Mouse (Mus musculus) limb, embryonic 15.5 days (tissue): ENCODE data around the gene Homer1. TPM values are rescaled to one million over a fixed set of nuclear protein-coding genes. Genes with fewer than 3 reads are reported as not detected.

ENCODE experiments used
- ATAC-seq: fragments of 200-750 bp; cut with Nextera tagmentation; 2 replicates; pipeline ENCODE4 v1.8.0; 2017; ENCODE audit warnings: low read depth, moderate TSS enrichment; ENCODE audit not compliant: insufficient number of reproducible peaks, low FRiP score, low TSS enrichment
- H3K27ac ChIP-seq: fragments of 300-500 bp; sonication (generic); 2 replicates; pipeline ENCODE4 v1.5.1; 2015; ENCODE audit warnings: moderate library complexity, mild to moderate bottlenecking, inconsistent platforms
- H3K27me3 ChIP-seq: fragments of 300-500 bp; sonication (generic); 2 replicates; pipeline ENCODE4 v1.6.1; 2015; ENCODE audit warnings: inconsistent platforms
- H3K36me3 ChIP-seq: fragments of 300-500 bp; sonication (generic); 2 replicates; pipeline ENCODE4 v1.6.1; 2015; ENCODE audit warnings: inconsistent platforms
- H3K4me1 ChIP-seq: fragments of 300-500 bp; sonication (generic); 2 replicates; pipeline ENCODE4 v1.6.1; 2015; ENCODE audit warnings: inconsistent platforms
- H3K4me2 ChIP-seq: fragments of 300-500 bp; sonication (generic); 2 replicates; pipeline ENCODE4 v1.6.1; 2015; ENCODE audit warnings: mild to moderate bottlenecking, inconsistent platforms
- H3K4me3 ChIP-seq: fragments of 300-500 bp; sonication (generic); 2 replicates; pipeline ENCODE4 v1.5.1; 2015; ENCODE audit warnings: mild to moderate bottlenecking, inconsistent platforms
- H3K9ac ChIP-seq: fragments of 300-500 bp; sonication (generic); 2 replicates; pipeline ENCODE4 v1.6.1; 2015; ENCODE audit warnings: inconsistent platforms
- H3K9me3 ChIP-seq: fragments of 300-500 bp; sonication (generic); 2 replicates; pipeline ENCODE4 v1.6.1; 2016; ENCODE audit warnings: inconsistent platforms
- WGBS: fragments of 180-500 bp; shearing (Covaris S2); methylation state at CpG from one replicate; pipeline ENCODE4 v1.1.7; 2015; 5-methylcytosine and 5-hydroxymethylcytosine counted together
- polyA plus RNA-seq: library from polyadenylated mRNA; unstranded; fragments of >200 nt; fragmentation: Nextera tagmentation; extraction: Ambion mirVana; gene quantifications from 2 replicates; pipeline ENCODE4 v1.2.1, GENCODE M21; 2015

Gene Homer1
- polyA plus RNA-seq, 1 experiment from 2014 or later, result 4.7 TPM

DNA sequence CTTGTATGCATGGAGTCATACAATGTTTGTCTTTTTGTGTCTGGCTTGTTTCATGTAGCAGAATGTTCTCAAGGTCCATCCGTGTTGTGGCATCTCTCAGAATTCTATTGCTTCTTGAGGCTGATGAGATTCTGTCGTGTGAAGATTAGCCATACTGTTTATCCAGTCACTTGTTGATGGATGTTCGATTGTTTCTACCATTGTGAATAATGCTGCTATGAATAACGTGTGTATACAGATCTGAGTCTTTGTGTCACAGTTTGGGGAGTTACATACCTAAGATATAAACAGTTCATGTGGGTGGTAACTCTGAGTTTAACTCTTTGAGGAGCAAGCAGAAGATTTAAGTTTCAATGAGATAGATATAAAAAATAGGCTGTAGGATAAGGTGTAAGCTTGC is 110.9 kb downstream of the Homer1 start:
- Histone ChIP-seq H3K4me2 (no peak overlapping the region), H3K27me3 (no peaks in the 10 kb centered on the region), H3K4me1 (peaks cover 2% of the 10 kb centered on the region; the same call in 1 of the 2 replicates), H3K9ac (no peak overlapping the region), H3K4me3 (no peak overlapping the region), H3K9me3 (no peaks in the 10 kb centered on the region), H3K36me3 (peaks cover 7% of the 10 kb centered on the region; the same call in 1 of the 2 replicates), H3K27ac (no peak overlapping the region)
- whole genome bisulfite sequencing, result 86% methylated on average over 4 of the region's 4 CpGs
- no peak for ATAC-seq

DNA sequence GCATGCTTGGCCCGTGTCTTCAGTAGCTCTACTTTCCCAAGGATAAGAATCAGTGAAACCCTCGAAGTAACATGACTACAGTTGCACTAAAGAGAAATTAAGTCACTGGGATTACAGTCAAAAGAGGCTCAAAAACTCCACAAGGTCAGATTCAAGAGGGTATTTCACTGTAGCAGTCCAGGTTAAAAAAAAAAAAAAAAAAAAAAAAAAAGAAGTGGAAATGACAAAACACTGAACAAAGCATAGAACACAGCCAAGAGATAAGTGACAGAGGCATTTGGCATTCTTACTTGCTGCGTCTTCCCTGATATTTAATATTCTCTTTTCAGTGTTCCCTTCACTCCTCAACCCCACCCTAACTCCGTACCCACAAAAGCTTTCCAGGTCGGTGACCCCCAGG is 115.6 kb downstream of the Homer1 start:
- no peak for ATAC-seq
- H3K4me3 ChIP-seq, result no peak overlapping the region
- no peak overlapping the region for H3K9ac ChIP-seq
- no peak overlapping the region for H3K27ac ChIP-seq
- H3K9me3 ChIP-seq, result no peaks in the 10 kb centered on the region
- no peaks in the 10 kb centered on the region for H3K36me3 ChIP-seq
- 91% methylated on average over 5 of the region's 5 CpGs for WGBS
- H3K27me3 ChIP-seq, result no peaks in the 10 kb centered on the region
- H3K4me2 ChIP-seq, result no peak overlapping the region
- H3K4me1 ChIP-seq, result peaks cover 2% of the 10 kb centered on the region; the same call in 1 of the 2 replicates

DNA sequence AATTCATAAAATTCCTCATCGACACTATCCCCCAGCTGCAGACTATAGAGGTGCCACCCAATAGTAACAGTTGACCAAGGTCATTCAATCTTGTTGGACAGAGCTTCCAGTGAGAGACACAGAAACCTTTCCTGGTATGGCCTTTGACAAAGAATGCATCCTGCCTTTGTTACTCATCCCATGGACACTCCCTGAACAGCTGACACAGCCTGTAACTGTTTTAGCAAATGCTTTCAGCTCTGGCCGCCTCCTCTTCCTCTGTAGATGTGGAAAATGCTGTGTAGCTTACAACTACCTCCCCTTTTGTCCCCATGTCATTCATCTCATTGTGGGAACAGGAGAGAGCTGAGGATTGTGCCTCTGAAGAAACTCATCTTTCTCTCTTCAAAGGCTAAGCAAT is 118.9 kb downstream of the Homer1 start:
- H3K4me3 ChIP-seq, result no peak overlapping the region
- H3K27ac ChIP-seq, result no peak overlapping the region
- H3K27me3 ChIP-seq, result no peaks in the 10 kb centered on the region
- 69% methylated on average over 2 of the region's 2 CpGs for WGBS
- no peak overlapping the region for H3K4me2 ChIP-seq
- H3K9me3 ChIP-seq, result no peaks in the 10 kb centered on the region
- H3K36me3 ChIP-seq, result no peaks in the 10 kb centered on the region
- no peak for ATAC-seq
- no peak overlapping the region for H3K9ac ChIP-seq
- H3K4me1 ChIP-seq, result peaks cover 2% of the 10 kb centered on the region; the same call in 1 of the 2 replicates

DNA sequence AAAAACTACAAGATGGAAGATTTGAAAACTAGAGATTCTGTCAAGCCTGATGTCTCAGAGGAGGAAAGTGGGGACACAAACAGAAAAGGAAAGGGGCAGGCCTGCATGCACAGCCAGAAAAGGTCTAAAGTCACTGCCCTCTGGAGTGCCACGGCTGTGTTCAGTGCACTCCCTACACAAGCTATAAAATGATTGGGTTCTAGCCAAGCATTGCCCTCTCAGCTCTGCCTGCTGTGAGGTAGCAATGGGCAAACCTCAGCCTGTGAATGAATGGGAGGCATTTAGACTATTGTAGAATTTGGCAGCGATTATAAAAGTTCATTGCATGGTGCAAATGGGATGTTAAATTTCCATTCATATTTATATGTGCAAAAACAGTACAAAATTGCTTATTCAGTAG is 120.3 kb downstream of the Homer1 start:
- Histone ChIP-seq H3K4me3 (no peak overlapping the region), H3K4me2 (no peak overlapping the region), H3K27ac (no peak overlapping the region), H3K9me3 (no peaks in the 10 kb centered on the region), H3K36me3 (no peaks in the 10 kb centered on the region), H3K4me1 (no peaks in the 10 kb centered on the region), H3K27me3 (no peaks in the 10 kb centered on the region), H3K9ac (no peak overlapping the region)
- no peak for ATAC-seq
- 68% methylated on average over 2 of the region's 2 CpGs for WGBS

DNA sequence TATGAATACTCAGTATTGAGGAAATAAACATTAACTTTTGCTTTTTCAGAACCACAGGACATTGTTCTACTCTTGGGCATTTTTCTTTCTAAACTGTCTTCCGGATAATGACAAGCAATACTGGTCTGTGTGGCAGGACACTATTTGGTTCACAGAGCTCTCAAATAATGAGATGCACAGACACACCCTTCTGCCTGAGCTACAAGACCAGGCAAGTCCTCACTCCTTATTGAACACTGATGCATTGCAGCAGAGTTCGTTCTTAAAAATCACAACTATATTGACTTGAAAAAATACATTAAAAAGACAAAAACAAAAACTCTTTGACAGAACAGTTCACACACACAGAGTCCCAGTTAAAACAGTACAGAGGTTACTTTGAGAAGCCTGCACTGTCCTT is 123.8 kb downstream of the Homer1 start:
- Histone ChIP-seq H3K36me3 (no peaks in the 10 kb centered on the region), H3K27me3 (no peaks in the 10 kb centered on the region), H3K4me3 (no peak overlapping the region), H3K9ac (no peak overlapping the region), H3K4me2 (no peak overlapping the region), H3K27ac (no peak overlapping the region), H3K9me3 (no peaks in the 10 kb centered on the region), H3K4me1 (no peaks in the 10 kb centered on the region)
- ATAC-seq, result no peak
- 73% methylated on average over 2 of the region's 2 CpGs for WGBS

DNA sequence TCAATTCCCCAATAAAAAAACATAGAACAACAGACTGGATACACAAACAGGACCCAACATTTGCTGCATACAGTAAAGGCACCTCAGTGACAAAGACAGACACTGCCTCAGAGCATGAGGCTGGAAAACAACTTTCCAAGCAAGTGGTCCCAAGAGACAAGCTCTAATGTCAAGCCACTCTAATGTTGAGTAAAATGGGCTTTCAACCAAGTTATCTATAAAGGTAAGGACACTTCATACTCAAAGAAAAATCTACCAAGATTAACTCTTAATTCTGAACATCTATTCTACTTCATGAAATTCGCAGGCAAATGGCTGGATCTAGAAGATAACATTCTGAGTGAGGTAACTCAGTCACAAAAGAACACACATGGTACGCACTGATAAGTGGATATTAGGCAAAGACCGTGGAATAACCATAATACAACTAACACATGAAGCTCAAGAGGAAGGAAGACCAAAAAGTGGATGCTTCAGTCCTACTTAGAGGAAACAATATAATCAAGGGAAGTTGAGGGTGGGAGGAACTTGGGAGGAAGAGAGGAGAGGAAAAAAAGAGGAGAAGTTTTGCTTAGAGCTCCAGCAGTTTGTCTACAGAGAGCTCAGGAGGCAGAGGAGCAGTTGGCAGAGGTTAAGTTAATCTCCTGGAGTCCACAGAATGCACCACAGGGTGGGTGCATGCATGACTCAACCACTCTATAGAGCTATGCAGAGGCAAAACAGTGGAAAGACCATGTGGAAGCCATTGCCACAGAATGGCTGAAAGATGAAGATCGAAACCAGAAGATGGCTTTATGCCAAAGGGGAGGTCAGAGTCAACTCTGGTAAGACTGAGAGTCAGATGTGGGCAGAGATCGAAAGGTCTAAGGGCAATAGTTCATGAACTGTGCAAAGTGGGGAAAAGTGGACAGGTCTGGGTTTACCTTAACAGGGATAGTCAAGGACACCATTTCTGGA is 128.8 kb downstream of the Homer1 start:
- no peak for ATAC-seq
- Histone ChIP-seq H3K36me3 (0 out of 2 replicates have a peak, but pooled peaks cover 6% of the 10 kb centered on the region), H3K4me3 (no peak overlapping the region), H3K4me1 (no peaks in the 10 kb centered on the region), H3K27ac (no peak overlapping the region), H3K9ac (no peak overlapping the region), H3K4me2 (no peak overlapping the region), H3K27me3 (no peaks in the 10 kb centered on the region), H3K9me3 (no peaks in the 10 kb centered on the region)
- 88% methylated on average over 5 of the region's 5 CpGs for WGBS

DNA sequence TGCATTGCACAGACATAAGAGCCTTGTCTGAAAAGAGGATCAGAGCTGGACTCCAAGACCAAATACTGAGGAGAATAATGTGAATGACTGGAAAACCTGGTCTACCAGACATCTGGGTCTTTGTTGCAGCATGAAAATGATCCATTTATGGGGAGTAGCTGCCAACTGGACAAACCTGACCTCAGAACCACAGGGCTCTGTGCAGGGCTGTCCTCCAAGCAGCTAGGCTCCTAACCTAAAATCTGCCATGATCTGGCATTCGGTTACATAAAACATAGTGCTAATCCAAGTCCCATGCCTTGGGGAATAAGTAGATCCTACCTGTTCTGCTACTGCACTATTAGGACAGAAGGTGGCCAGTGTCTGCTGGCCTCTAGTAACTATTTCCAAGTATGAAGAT is 129.8 kb downstream of the Homer1 start:
- no peak overlapping the region for H3K4me2 ChIP-seq
- no peak overlapping the region for H3K27ac ChIP-seq
- no peaks in the 10 kb centered on the region for H3K9me3 ChIP-seq
- H3K4me1 ChIP-seq, result no peaks in the 10 kb centered on the region
- no peaks in the 10 kb centered on the region for H3K27me3 ChIP-seq
- no peak overlapping the region for H3K4me3 ChIP-seq
- ATAC-seq, result no peak
- H3K9ac ChIP-seq, result no peak overlapping the region
- H3K36me3 ChIP-seq, result peaks cover 8% of the 10 kb centered on the region; the same call in 1 of the 2 replicates
- WGBS, result 83% methylated on average over 1 of the region's 1 CpGs

DNA sequence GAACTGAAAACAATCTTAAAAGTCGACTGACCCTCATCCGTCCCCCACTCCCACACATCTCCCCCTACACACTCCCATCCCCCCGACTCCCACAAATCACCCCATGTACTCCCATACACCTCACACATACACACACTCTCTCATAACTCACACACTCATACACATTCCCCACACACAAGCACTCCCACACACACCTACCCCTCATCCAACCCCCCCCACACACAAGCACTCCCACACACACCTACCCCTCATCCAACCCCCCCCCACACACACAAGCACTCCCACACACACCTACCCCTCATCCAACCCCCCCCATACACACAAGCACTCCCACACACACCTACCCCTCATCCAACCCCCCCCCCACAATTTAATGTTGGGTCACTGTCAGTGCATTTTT is 140.7 kb downstream of the Homer1 start:
- Histone ChIP-seq H3K9ac (no peak overlapping the region), H3K36me3 (peaks cover 36% of the 10 kb centered on the region), H3K4me1 (no peaks in the 10 kb centered on the region), H3K4me3 (no peak overlapping the region), H3K9me3 (no peaks in the 10 kb centered on the region), H3K4me2 (no peak overlapping the region), H3K27me3 (no peaks in the 10 kb centered on the region), H3K27ac (no peak overlapping the region)
- WGBS, result 90% methylated on average over 3 of the region's 3 CpGs
- ATAC-seq, result 0 out of 2 replicates have a peak, but pooled peaks have one; percentile 55

DNA sequence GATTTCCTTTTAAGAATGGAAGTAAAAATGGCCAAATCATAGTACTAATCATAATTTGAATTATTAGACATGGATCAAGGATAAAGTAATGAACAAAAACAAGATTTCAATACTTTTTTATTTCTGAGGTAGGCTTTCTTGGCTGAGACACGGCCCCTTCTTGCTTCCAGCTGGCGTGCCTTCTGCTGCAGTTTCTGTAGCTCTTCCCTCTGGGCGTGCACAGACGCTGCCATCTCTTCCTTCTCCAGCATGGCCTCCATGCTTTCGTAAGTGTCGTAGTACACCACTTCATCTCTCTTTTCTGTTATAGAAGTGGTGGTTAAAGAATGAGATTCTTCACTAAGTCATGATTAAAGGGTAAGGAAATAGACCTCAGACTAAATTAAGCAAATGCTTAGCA is 153.8 kb downstream of the Homer1 start:
- Histone ChIP-seq H3K4me3 (no peak overlapping the region), H3K36me3 (peaks cover 43% of the 10 kb centered on the region), H3K4me2 (no peak overlapping the region), H3K27me3 (no peaks in the 10 kb centered on the region), H3K4me1 (no peaks in the 10 kb centered on the region), H3K9me3 (no peaks in the 10 kb centered on the region), H3K27ac (no peak overlapping the region), H3K9ac (no peak overlapping the region)
- 88% methylated on average over 6 of the region's 6 CpGs for WGBS
- ATAC-seq, result no peak

Other genes starting within 250 kb of the Homer1 start
- gene Cmya5, start 154.9 kb upstream of the Homer1 start, polyA plus RNA-seq, result 0.56 and 1.4 TPM in 2 replicates
- 64.1 and 67.1 TPM in 2 replicates for gene Tent2, start 107.2 kb upstream of the Homer1 start, polyA plus RNA-seq
- 4.6 and 5.7 TPM in 2 replicates for gene Jmy, start 200.2 kb downstream of the Homer1 start, polyA plus RNA-seq